Mouse (Mus musculus) C2C12 (cell line): ENCODE results near the gene Olfr632.

ENCODE experiments used
- MAX ChIP-seq: IDR thresholded peaks from one replicate; pipeline ENCODE4 v1.6.1; 2011; ENCODE audit warnings: mild to moderate bottlenecking, control low read depth
- MYOG ChIP-seq: IDR thresholded peaks from one replicate; pipeline ENCODE4 v1.6.1; 2011; ENCODE audit not compliant: control insufficient read depth, insufficient read length; ENCODE audit errors: extremely low read depth

- TF ChIP-seq MYOG = no peak
- no peak for TF ChIP-seq MAX
Measured at GRCm38 (mm10) chr7:103910047-103910446, 24.1 kb upstream of the Olfr632 start.
